Comparison of ENCODE assay signal across 17 mouse cellular contexts in the genomic region with DNA sequence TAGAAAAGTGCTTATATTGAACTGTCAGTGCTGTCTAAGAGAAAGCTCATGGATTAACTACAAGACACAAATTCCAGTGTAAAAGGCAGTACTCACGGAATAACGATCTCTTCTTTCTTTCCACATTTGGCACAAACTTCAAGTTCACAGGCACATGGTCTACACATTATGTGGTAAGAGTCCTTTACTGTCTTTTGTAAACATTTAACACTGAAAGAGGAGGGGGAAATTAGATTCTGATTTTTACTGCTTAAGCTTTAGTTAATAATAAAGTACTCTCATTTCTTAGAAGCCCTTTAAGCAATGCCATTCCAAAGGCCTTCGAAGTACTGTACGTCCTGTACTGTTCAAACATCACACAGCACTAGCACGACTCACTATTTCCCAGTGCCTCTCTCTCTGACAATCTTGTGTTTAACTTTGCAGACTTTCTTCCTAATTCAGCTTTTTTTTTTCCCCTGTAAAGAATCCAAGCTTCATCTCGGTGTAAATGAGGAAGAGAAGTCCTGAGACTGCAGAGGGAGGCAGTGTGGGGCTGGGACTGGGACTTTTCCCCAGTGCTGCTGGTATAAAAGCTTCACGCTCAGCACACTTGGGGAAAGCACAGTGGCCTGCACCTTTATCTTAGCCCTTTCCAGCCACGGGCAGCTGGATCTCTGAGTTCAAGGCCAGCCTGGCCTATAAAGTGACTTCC. TPM values are rescaled to one million over a fixed set of nuclear protein-coding genes. Genes with fewer than 3 reads are reported as not detected.
DNase-seq lines count a peak whose midpoint lies in the region; ATAC-seq and TF ChIP-seq lines count a peak whose summit lies in the region.
"Had no signal": no experiment of that assay in that cellular context is flagged by ENCODE, and none has a peak within 500 bp of the region (broad histone marks: within the 10 kb centered on the region; RNA-seq: fewer than 3 reads in every experiment).

No protein-coding gene starts in this region.

- peaks cover 7% of the 10 kb centered on the region for H3K4me1 ChIP-seq in liver, adult 2 months (ENCODE audit: control insufficient read depth, insufficient read depth, low read length)
- H3K4me1 ChIP-seq in liver, embryonic 11.5 days (replicated peaks; ENCODE audit: control insufficient read depth, insufficient read depth, low read length), result peaks cover 8% of the 10 kb centered on the region; the same call in 1 of the 2 replicates
- H3K4me1 ChIP-seq in embryonic facial prominence, embryonic 10.5 days, result peaks cover 13% of the 10 kb centered on the region

- peak; percentile 17 for DNase-seq in adrenal gland, postnatal 10 days
- no peak for DNase-seq in adrenal gland, postnatal 14 days
- DNase-seq in liver, adult 2 months (ENCODE audit: extremely low read depth, low read depth, low spot score), result peak; percentile 19
- DNase-seq in liver, embryonic 11.5 days (ENCODE audit: low spot score), result no peak
- DNase-seq in embryonic facial prominence, embryonic 10.5 days (ENCODE audit: low spot score), result no peak
- DNase-seq in right cerebral cortex, adult 2 months (ENCODE audit: low spot score in 2 of 2), result no peak
- DNase-seq in right cerebral cortex, postnatal 36 days (ENCODE audit: low spot score in 2 of 2), result no peak
- DNase-seq: cerebellum, adult 8-10 months; gastrocnemius, postnatal 10 days; kidney, postnatal 10 days; thymus, adult 2 months had no signal

- no peak for ATAC-seq in liver, embryonic 11.5 days (replicated peaks; ENCODE audit: low FRiP score)
- ATAC-seq: forebrain, embryonic 14.5 days had no signal

- H3K4me3 ChIP-seq in liver, adult 2 months (ENCODE audit: insufficient read depth, low read depth, low read length), result no peak overlapping the region
- H3K4me3 ChIP-seq in liver, embryonic 11.5 days (ENCODE audit: low read depth, low read length), result no peak overlapping the region
- no peak overlapping the region for H3K4me3 ChIP-seq in embryonic facial prominence, embryonic 10.5 days
- H3K4me3 ChIP-seq in macrophage (ENCODE audit: inconsistent target), result no peak overlapping the region
- H3K4me3 ChIP-seq: embryonic facial prominence, embryonic 12.5 days; hindbrain, embryonic 12.5 days; limb, embryonic 12.5 days had no signal

- no peaks in the 10 kb centered on the region for H3K9me3 ChIP-seq in liver, embryonic 11.5 days (ENCODE audit: control insufficient read depth, low read length)
- H3K9me3 ChIP-seq in embryonic facial prominence, embryonic 10.5 days, result peaks cover 4% of the 10 kb centered on the region
- H3K9me3 ChIP-seq: embryonic facial prominence, embryonic 12.5 days; hindbrain, embryonic 12.5 days had no signal

- peaks cover 18% of the 10 kb centered on the region; the same call in 1 of the 2 replicates for H3K36me3 ChIP-seq in liver, adult 2 months (ENCODE audit: control insufficient read depth, insufficient read depth, low read length)
- no peaks in the 10 kb centered on the region for H3K36me3 ChIP-seq in liver, embryonic 11.5 days (ENCODE audit: control insufficient read depth, insufficient read depth, low read length)
- H3K36me3 ChIP-seq in embryonic facial prominence, embryonic 10.5 days (replicated peaks), result peaks cover 42% of the 10 kb centered on the region
- H3K36me3 ChIP-seq in macrophage (ENCODE audit: inconsistent target), result no peaks in the 10 kb centered on the region

- WGBS in liver, adult 2 months, result 30% methylated on average over 8 of the region's 8 CpGs
- 70% methylated on average over 8 of the region's 8 CpGs for WGBS in liver, embryonic 11.5 days
- WGBS in embryonic facial prominence, embryonic 10.5 days, result 85% methylated on average over 8 of the region's 8 CpGs
- WGBS in macrophage (ENCODE audit: missing documents), result 58% methylated on average over 8 of the region's 8 CpGs

- no peaks in the 10 kb centered on the region for H3K27me3 ChIP-seq in liver, adult 2 months (ENCODE audit: control insufficient read depth, insufficient read depth, low read length)
- no peaks in the 10 kb centered on the region for H3K27me3 ChIP-seq in liver, embryonic 11.5 days (replicated peaks; ENCODE audit: control insufficient read depth, insufficient read depth, low read length)
- H3K27me3 ChIP-seq in embryonic facial prominence, embryonic 10.5 days (replicated peaks; ENCODE audit: low read depth, poor library complexity, severe bottlenecking), result no peaks in the 10 kb centered on the region
- H3K27me3 ChIP-seq: embryonic facial prominence, embryonic 12.5 days; hindbrain, embryonic 12.5 days; limb, embryonic 12.5 days had no signal

- H3K9ac ChIP-seq in liver, adult 2 months (ENCODE audit: low read depth, low read length), result no peak overlapping the region
- no peak overlapping the region for H3K9ac ChIP-seq in liver, embryonic 11.5 days (ENCODE audit: low read depth, low read length)
- H3K9ac ChIP-seq: embryonic facial prominence, embryonic 12.5 days; hindbrain, embryonic 12.5 days; limb, embryonic 12.5 days had no signal

- no peak overlapping the region for H3K27ac ChIP-seq in liver, adult 2 months (replicated peaks; ENCODE audit: insufficient read depth, low read depth, low read length)
- H3K27ac ChIP-seq in liver, embryonic 11.5 days (ENCODE audit: low read depth, low read length), result no peak overlapping the region
- 0 out of 2 replicates have a peak overlapping the region, but pooled peaks have one; percentile 14 for H3K27ac ChIP-seq in embryonic facial prominence, embryonic 10.5 days (replicated peaks)
- H3K27ac ChIP-seq in macrophage, result peak overlapping the region; percentile 28; the same call in 1 of the 2 replicates
- H3K27ac ChIP-seq: embryonic facial prominence, embryonic 12.5 days; hindbrain, embryonic 12.5 days; limb, embryonic 12.5 days had no signal

- H3K79me2 ChIP-seq in liver, adult 2 months (ENCODE audit: control insufficient read depth, insufficient read depth, low read length), result no peaks in the 10 kb centered on the region
- no peaks in the 10 kb centered on the region; the same call in 1 of the 2 replicates for H3K79me2 ChIP-seq in macrophage (ENCODE audit: inconsistent target)

- TF ChIP-seq CTCF in liver, adult 2 months (IDR thresholded peaks at IDR 0.05; ENCODE audit: low read depth, low read length), result no peak

- H3K4me2 ChIP-seq in liver, embryonic 11.5 days, result no peak overlapping the region
- H3K4me2 ChIP-seq: embryonic facial prominence, embryonic 12.5 days; heart, embryonic 11.5 days; hindbrain, embryonic 12.5 days; limb, embryonic 12.5 days had no signal

- TF ChIP-seq POLR2A in liver, adult 2 months (IDR thresholded peaks at IDR 0.05; ENCODE audit: extremely low read depth, insufficient read depth, low read length), result no peak

RNA-seq across cellular contexts. Expression of a gene that starts 54.0 kb away (rescaled TPM):
- total RNA-seq in adrenal gland, postnatal 10 days (2021), result 10 to 100 TPM; 31.6 to 36.4 TPM
- total RNA-seq in adrenal gland, postnatal 14 days (2021), result 30.0 and 30.5 TPM in 2 replicates
- 18.2 and 24.4 TPM in 2 replicates for total RNA-seq in liver, adult 2 months (2014; rRNA removed)
- polyA plus RNA-seq in liver, adult 2 months (2012; rRNA removed), result 3.5 TPM in 2 replicates
- 35.4 and 36.6 TPM in 2 replicates for polyA plus RNA-seq in liver, embryonic 11.5 days (2014; fragmentation: Nextera tagmentation; extraction: Ambion mirVana)
- 69.2 and 71.5 TPM in 2 replicates for polyA plus RNA-seq in embryonic facial prominence, embryonic 10.5 days (2016; fragmentation: Nextera tagmentation; extraction: Ambion mirVana)
- 10 to 100 TPM in 21 of 26 experiments, 1 to 10 TPM in 5; 1.5 to 33.9 (median 15.9) TPM for total RNA-seq in macrophage (2018; cell fraction: chromatin; rRNA removed)
- total RNA-seq in macrophage (2018; cell fraction: cytosol; rRNA removed), result 10 to 100 TPM in 25 of 26 experiments, 1 to 10 TPM in 1; 8.1 to 30.3 (median 21.1) TPM
- 10 to 100 TPM in 20 of 26 experiments, 1 to 10 TPM in 6; 4.0 to 33.5 (median 15.5) TPM for total RNA-seq in macrophage (2018; cell fraction: nucleus; rRNA removed)
- 19.9 to 23.5 TPM (median 22.4 TPM) in 3 replicates for polyA plus RNA-seq in macrophage (2018)

RNA-seq across cellular contexts. Expression of a gene that starts 54.2 kb away (rescaled TPM):
- 10 to 100 TPM; 52.8 to 52.9 TPM for total RNA-seq in adrenal gland, postnatal 10 days (2021)
- 50.0 and 54.5 TPM in 2 replicates for total RNA-seq in adrenal gland, postnatal 14 days (2021)
- 14.0 and 16.6 TPM in 2 replicates for total RNA-seq in liver, adult 2 months (2014; rRNA removed)
- polyA plus RNA-seq in liver, adult 2 months (2012; rRNA removed), result 7.2 and 7.6 TPM in 2 replicates
- polyA plus RNA-seq in liver, embryonic 11.5 days (2014; fragmentation: Nextera tagmentation; extraction: Ambion mirVana), result 17.7 and 18.3 TPM in 2 replicates
- polyA plus RNA-seq in embryonic facial prominence, embryonic 10.5 days (2016; fragmentation: Nextera tagmentation; extraction: Ambion mirVana), result 28.0 and 28.6 TPM in 2 replicates
- 10 to 100 TPM in 22 of 26 experiments, 1 to 10 TPM in 4; 5.6 to 43.1 (median 18.4) TPM for total RNA-seq in macrophage (2018; cell fraction: chromatin; rRNA removed)
- total RNA-seq in macrophage (2018; cell fraction: cytosol; rRNA removed), result 10 to 100 TPM; 13.3 to 31.8 (median 19.9) TPM
- 10 to 100 TPM; 10.2 to 64.6 (median 28.5) TPM for total RNA-seq in macrophage (2018; cell fraction: nucleus; rRNA removed)
- polyA plus RNA-seq in macrophage (2018), result 12.1 to 20.4 TPM (median 18.1 TPM) in 3 replicates

Comparison
In these comparisons a context has a peak if more than half of its experiments do, and no peak if none do; other contexts are left out.
1. DNase-seq: peak in adrenal gland, postnatal 10 days (single experiment) and liver, adult 2 months (single experiment); none in adrenal gland, postnatal 14 days (single experiment), liver, embryonic 11.5 days (single experiment), embryonic facial prominence, embryonic 10.5 days (single experiment), right cerebral cortex, adult 2 months (0 of 2) and right cerebral cortex, postnatal 36 days (0 of 2).
2. H3K27ac ChIP-seq: peak in embryonic facial prominence, embryonic 10.5 days (single experiment) and macrophage (single experiment); none in liver, adult 2 months (single experiment) and liver, embryonic 11.5 days (single experiment).